Mouse (Mus musculus): ENCODE results near the gene Atp8b5.

DNA sequence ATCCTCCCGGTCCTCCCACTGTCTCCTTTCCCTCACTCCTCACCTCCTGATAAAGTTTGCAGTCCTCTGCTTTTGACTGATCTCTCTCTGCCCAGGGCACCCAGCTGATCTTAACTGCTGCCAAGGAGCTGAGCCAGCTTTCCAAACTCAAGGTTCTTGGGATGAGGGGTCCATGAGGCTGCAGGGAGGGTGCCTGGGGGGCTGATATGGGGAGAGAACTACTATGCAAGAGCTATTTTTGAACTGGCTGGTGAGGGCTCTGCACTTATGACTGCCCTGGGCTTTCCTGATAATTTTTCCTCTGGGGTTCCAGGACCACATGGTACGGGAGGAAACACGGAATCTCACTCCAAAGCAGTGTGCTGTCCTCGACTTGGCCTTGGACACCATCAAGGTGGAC, 8.4 kb upstream of the Atp8b5 start:
- TF ChIP-seq CTCF (IDR thresholded peaks at IDR 0.05; ENCODE audit: low read depth, low read length), result no peak
- no peak for TF ChIP-seq POLR2A (IDR thresholded peaks at IDR 0.05; ENCODE audit: borderline replicate concordance, low read depth, low read length)
